ENCODE assay signal across 12 mouse cellular contexts in genomic region chr9:48723025-48723424, GRCm38 (mm10).
A peak's percentile ranks its signal among the peaks of the same experiment; 100 is the strongest.
DNase-seq lines count a peak whose midpoint lies in the region; ATAC-seq and TF ChIP-seq lines count a peak whose summit lies in the region.
"Had no signal": no experiment of that assay in that cellular context is flagged by ENCODE, and none has a peak within 500 bp of the region (broad histone marks: within the 10 kb centered on the region; RNA-seq: fewer than 3 reads in every experiment).

No protein-coding gene starts in this region.

- no peak overlapping the region for H3K4me3 ChIP-seq in heart, embryonic 10.5 days
- H3K4me3 ChIP-seq in lung, embryonic 15.5 days, result no peak overlapping the region
- H3K4me3 ChIP-seq in heart, postnatal 0 days (ENCODE audit: low read depth, low read length), result no peak overlapping the region
- H3K4me3 ChIP-seq in olfactory bulb, adult 2 months (ENCODE audit: insufficient read depth, low read depth, low read length), result no peak overlapping the region
- H3K4me3 ChIP-seq: megakaryocyte, embryonic 14.5 days had no signal

- 31% methylated on average over 3 of the region's 3 CpGs for WGBS in heart, embryonic 10.5 days
- WGBS in lung, embryonic 15.5 days, result 22% methylated on average over 3 of the region's 3 CpGs
- 12% methylated on average over 3 of the region's 3 CpGs for WGBS in heart, postnatal 0 days
- WGBS in olfactory bulb, adult 2 months, result 41% methylated on average over 3 of the region's 3 CpGs

- TF ChIP-seq EP300 in heart, postnatal 0 days (IDR thresholded peaks at IDR 0.05; ENCODE audit: low read depth), result no peak

- peak overlapping the region; percentile 83; the same call in 1 of the 2 replicates for H3K27ac ChIP-seq in heart, embryonic 10.5 days
- peak overlapping the region; percentile 95 for H3K27ac ChIP-seq in lung, embryonic 15.5 days
- H3K27ac ChIP-seq in heart, postnatal 0 days (ENCODE audit: low read depth), result peak overlapping the region; percentile 98
- H3K27ac ChIP-seq in olfactory bulb, adult 2 months (ENCODE audit: insufficient read depth, low read depth, low read length), result peak overlapping the region; percentile 74

- peak overlapping the region; percentile 22; the same call in 1 of the 2 replicates for H3K4me2 ChIP-seq in lung, embryonic 15.5 days
- peak overlapping the region; percentile 29; the same call in 1 of the 2 replicates for H3K4me2 ChIP-seq in heart, postnatal 0 days (ENCODE audit: low read depth, low read length)

- no peak for DNase-seq in heart, embryonic 10.5 days (ENCODE audit: low spot score)
- DNase-seq in heart, adult 8-10 months (ENCODE audit: low spot score), result no peak
- no peak for DNase-seq in lung, postnatal 14 days
- peak; percentile 62 for DNase-seq in heart, postnatal 0 days (ENCODE audit: low spot score)
- DNase-seq in spleen, postnatal 10 days (ENCODE audit: low spot score in 2 of 2), result no peak
- no peak for DNase-seq in kidney, postnatal 36 days
- DNase-seq: forebrain, postnatal 0 days; retina, postnatal 1 day; thymus, postnatal 36 days had no signal

- TF ChIP-seq POLR2A in olfactory bulb, adult 2 months (IDR thresholded peaks at IDR 0.05; ENCODE audit: insufficient read depth, low read depth, low read length), result no peak

- H3K9me3 ChIP-seq in heart, embryonic 10.5 days, result no peaks in the 10 kb centered on the region
- H3K9me3 ChIP-seq in lung, embryonic 15.5 days, result no peaks in the 10 kb centered on the region
- no peaks in the 10 kb centered on the region for H3K9me3 ChIP-seq in heart, postnatal 0 days (replicated peaks; ENCODE audit: control insufficient read depth, low read length)
- H3K9me3 ChIP-seq: megakaryocyte, embryonic 14.5 days had no signal

- TF ChIP-seq CTCF in heart, postnatal 0 days (IDR thresholded peaks at IDR 0.05; ENCODE audit: low read depth), result no peak
- TF ChIP-seq CTCF in olfactory bulb, adult 2 months (IDR thresholded peaks at IDR 0.05; ENCODE audit: insufficient read depth, low read depth, low read length), result no peak

- 0 out of 2 replicates have a peak, but pooled peaks cover 4% of the 10 kb centered on the region for H3K27me3 ChIP-seq in heart, embryonic 10.5 days (ENCODE audit: insufficient read depth, poor library complexity, severe bottlenecking)
- no peaks in the 10 kb centered on the region; the same call in 1 of the 2 replicates for H3K27me3 ChIP-seq in lung, embryonic 15.5 days
- no peaks in the 10 kb centered on the region for H3K27me3 ChIP-seq in heart, postnatal 0 days (ENCODE audit: control insufficient read depth, insufficient read depth, low read length)
- H3K27me3 ChIP-seq: megakaryocyte, embryonic 14.5 days had no signal

- no peaks in the 10 kb centered on the region for H3K36me3 ChIP-seq in heart, embryonic 10.5 days
- H3K36me3 ChIP-seq in lung, embryonic 15.5 days, result no peaks in the 10 kb centered on the region
- no peaks in the 10 kb centered on the region for H3K36me3 ChIP-seq in heart, postnatal 0 days (replicated peaks; ENCODE audit: control insufficient read depth, insufficient read depth, low read length)

- peaks cover 30% of the 10 kb centered on the region for H3K4me1 ChIP-seq in heart, embryonic 10.5 days
- H3K4me1 ChIP-seq in lung, embryonic 15.5 days, result peaks cover 24% of the 10 kb centered on the region
- peaks cover 48% of the 10 kb centered on the region for H3K4me1 ChIP-seq in heart, postnatal 0 days (ENCODE audit: control insufficient read depth, insufficient read depth)
- H3K4me1 ChIP-seq in olfactory bulb, adult 2 months (ENCODE audit: control insufficient read depth, insufficient read depth, low read length), result peaks cover 29% of the 10 kb centered on the region

- ATAC-seq in lung, embryonic 15.5 days (ENCODE audit: borderline replicate concordance, extremely low read depth, low FRiP score, low TSS enrichment), result no peak
- peak; percentile 9; the same call in 1 of the 2 replicates for ATAC-seq in heart, postnatal 0 days (ENCODE audit: insufficient read depth, low read depth)

- no peak overlapping the region; the same call in 1 of the 2 replicates for H3K9ac ChIP-seq in lung, embryonic 15.5 days
- peak overlapping the region; percentile 53 for H3K9ac ChIP-seq in heart, postnatal 0 days (replicated peaks; ENCODE audit: low read depth, low read length)
- H3K9ac ChIP-seq: forebrain, postnatal 0 days had no signal
